Mouse (Mus musculus) forebrain, embryonic 15.5 days (tissue): ENCODE results near the gene Ccn5. TPM values are rescaled to one million over a fixed set of nuclear protein-coding genes. Genes with fewer than 3 reads are reported as not detected.

Experiments
- ATAC-seq: fragments of 200-750 bp; cut with Nextera tagmentation; replicated peaks from 2 replicates; pipeline ENCODE4 v1.8.0; 2017; ENCODE audit warnings: mild to moderate bottlenecking, moderate TSS enrichment, moderate library complexity
- H3K27ac ChIP-seq: fragments of 300-500 bp; sonication (generic); replicated peaks from 2 replicates; pipeline ENCODE4 v1.5.1; 2015; ENCODE audit warnings: mild to moderate bottlenecking, inconsistent platforms
- H3K27me3 ChIP-seq: fragments of 300-500 bp; sonication (generic); 2 replicates; pipeline ENCODE4 v1.6.1; 2015; ENCODE audit warnings: inconsistent platforms
- H3K36me3 ChIP-seq: fragments of 300-500 bp; sonication (generic); 2 replicates; pipeline ENCODE4 v1.6.1; 2015; ENCODE audit warnings: mild to moderate bottlenecking, inconsistent platforms
- H3K4me1 ChIP-seq: fragments of 300-500 bp; sonication (generic); 2 replicates; pipeline ENCODE4 v1.6.1; 2015; ENCODE audit warnings: inconsistent platforms
- H3K4me2 ChIP-seq: fragments of 300-500 bp; sonication (generic); replicated peaks from 2 replicates; pipeline ENCODE4 v1.6.1; 2015; ENCODE audit warnings: mild to moderate bottlenecking, inconsistent platforms
- H3K4me3 ChIP-seq: fragments of 300-500 bp; sonication (generic); 2 replicates; pipeline ENCODE4 v1.5.1; 2015; ENCODE audit warnings: mild to moderate bottlenecking, inconsistent platforms
- H3K9ac ChIP-seq: fragments of 300-500 bp; sonication (generic); replicated peaks from 2 replicates; pipeline ENCODE4 v1.6.1; 2015; ENCODE audit warnings: mild to moderate bottlenecking, inconsistent platforms
- H3K9me3 ChIP-seq: fragments of 300-500 bp; sonication (generic); 2 replicates; pipeline ENCODE4 v1.6.1; 2016; ENCODE audit warnings: inconsistent platforms
- WGBS: fragments of 180-500 bp; shearing (Covaris S2); methylation state at CpG from one replicate; pipeline ENCODE4 v1.1.7; 2015; ENCODE audit warnings: mixed read lengths; 5-methylcytosine and 5-hydroxymethylcytosine counted together
- polyA plus RNA-seq: library from polyadenylated mRNA; unstranded; fragments of >200 nt; fragmentation: Nextera tagmentation; extraction: Ambion mirVana; gene quantifications from 2 replicates; pipeline ENCODE4 v1.2.1, GENCODE M21; 2015

Gene Ccn5
- polyA plus RNA-seq, 1 experiment from 2014 or later = 0.25 TPM

- no peaks in the 10 kb centered on the region for H3K9me3 ChIP-seq
- no peak overlapping the region for H3K9ac ChIP-seq
- H3K27me3 ChIP-seq = peaks cover 59% of the 10 kb centered on the region
- ATAC-seq = no peak
- H3K4me1 ChIP-seq = peaks cover 9% of the 10 kb centered on the region
- H3K4me2 ChIP-seq = no peak overlapping the region
- no peaks in the 10 kb centered on the region for H3K36me3 ChIP-seq
- WGBS = 78% methylated on average over 6 of the region's 6 CpGs
- H3K27ac ChIP-seq = no peak overlapping the region
- H3K4me3 ChIP-seq = no peak overlapping the region
Observed at GRCm38 (mm10) chr2:163857233-163857632, 36.6 kb downstream of the Ccn5 start.

DNA sequence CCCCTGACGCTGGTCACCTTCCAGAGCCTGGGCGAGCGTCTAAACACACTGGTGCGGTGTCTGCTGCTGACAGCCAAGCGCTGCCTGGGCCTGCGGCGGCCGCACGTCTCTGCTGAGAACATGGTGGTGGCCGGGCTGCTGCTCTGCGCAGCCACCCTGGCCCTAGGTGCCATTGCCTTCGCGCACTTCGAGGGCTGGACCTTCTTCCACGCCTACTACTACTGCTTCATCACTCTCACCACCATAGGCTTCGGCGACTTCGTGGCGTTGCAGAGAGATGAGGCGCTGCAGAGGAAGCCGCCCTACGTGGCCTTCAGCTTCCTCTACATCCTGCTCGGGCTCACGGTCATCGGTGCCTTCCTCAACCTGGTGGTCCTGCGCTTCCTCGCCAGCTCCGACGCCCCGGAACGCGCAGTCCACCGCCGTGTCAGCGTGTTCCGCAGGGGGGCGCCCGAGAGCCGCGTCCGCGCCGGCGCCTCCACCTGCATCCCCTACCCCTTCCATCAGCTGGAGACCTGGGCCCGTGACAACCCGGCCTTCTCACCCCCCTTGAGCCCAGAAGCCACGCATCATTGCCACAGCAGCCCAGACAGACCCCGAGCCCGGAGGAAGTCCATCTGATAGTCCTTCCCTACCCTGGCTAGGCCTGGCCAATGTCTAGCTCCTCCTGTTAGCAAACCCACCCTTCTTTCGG is 37.7 kb downstream of the Ccn5 start:
- peak overlapping the region; percentile 17; the same call in 1 of the 2 replicates for H3K4me3 ChIP-seq
- no peak overlapping the region for H3K27ac ChIP-seq
- no peak overlapping the region; the same call in 1 of the 2 replicates for H3K9ac ChIP-seq
- H3K9me3 ChIP-seq = no peaks in the 10 kb centered on the region
- peaks cover 9% of the 10 kb centered on the region for H3K4me1 ChIP-seq
- peaks cover 50% of the 10 kb centered on the region for H3K27me3 ChIP-seq
- WGBS = 15% methylated on average over 50 of the region's 50 CpGs
- no peaks in the 10 kb centered on the region for H3K36me3 ChIP-seq
- peak overlapping the region; percentile 37 for H3K4me2 ChIP-seq
- ATAC-seq = peak; percentile 75

- Histone ChIP-seq H3K4me1 (peaks cover 9% of the 10 kb centered on the region), H3K4me3 (no peak overlapping the region), H3K27ac (no peak overlapping the region), H3K9me3 (no peaks in the 10 kb centered on the region), H3K27me3 (peaks cover 6% of the 10 kb centered on the region; the same call in 1 of the 2 replicates), H3K9ac (no peak overlapping the region), H3K4me2 (no peak overlapping the region), H3K36me3 (no peaks in the 10 kb centered on the region)
- whole genome bisulfite sequencing = 91% methylated on average over 5 of the region's 5 CpGs
- no peak for ATAC-seq
Observed at GRCm38 (mm10) chr2:163865311-163865710, 44.6 kb downstream of the Ccn5 start.

- Histone ChIP-seq H3K4me2 (no peak overlapping the region), H3K27me3 (peaks cover 12% of the 10 kb centered on the region; the same call in 1 of the 2 replicates), H3K4me3 (no peak overlapping the region), H3K9me3 (no peaks in the 10 kb centered on the region), H3K4me1 (peaks cover 13% of the 10 kb centered on the region), H3K27ac (no peak overlapping the region), H3K9ac (no peak overlapping the region), H3K36me3 (no peaks in the 10 kb centered on the region)
- ATAC-seq = no peak
- 91% methylated on average over 9 of the region's 9 CpGs for WGBS
Observed at GRCm38 (mm10) chr2:163866061-163866460, 45.4 kb downstream of the Ccn5 start.

DNA sequence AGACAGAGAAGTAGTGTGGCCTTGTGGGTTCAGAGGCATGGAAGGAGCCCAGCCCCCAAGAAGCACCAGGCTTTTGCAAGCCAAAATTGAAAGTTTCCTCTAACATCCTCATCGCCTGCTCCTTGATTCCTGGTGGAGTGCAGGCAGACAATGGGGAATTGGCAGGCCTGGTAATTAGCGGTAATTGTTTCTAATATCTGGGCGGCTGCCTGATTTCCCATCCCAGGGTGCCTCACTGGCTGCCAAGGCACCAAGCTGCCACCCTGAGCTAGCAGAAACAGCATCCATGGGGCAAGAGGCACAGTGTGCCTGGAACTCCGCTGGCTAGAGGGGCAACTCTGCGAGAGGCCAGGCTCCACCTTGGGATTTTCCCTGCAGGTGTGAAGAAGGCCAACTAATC is 49.1 kb downstream of the Ccn5 start:
- Histone ChIP-seq H3K27me3 (peaks cover 19% of the 10 kb centered on the region; the same call in 1 of the 2 replicates), H3K4me2 (no peak overlapping the region), H3K4me1 (peaks cover 15% of the 10 kb centered on the region), H3K9ac (no peak overlapping the region), H3K4me3 (no peak overlapping the region), H3K9me3 (no peaks in the 10 kb centered on the region), H3K27ac (no peak overlapping the region), H3K36me3 (no peaks in the 10 kb centered on the region)
- 30% methylated on average over 5 of the region's 5 CpGs for WGBS
- no peak; the same call in 1 of the 2 replicates for ATAC-seq

DNA sequence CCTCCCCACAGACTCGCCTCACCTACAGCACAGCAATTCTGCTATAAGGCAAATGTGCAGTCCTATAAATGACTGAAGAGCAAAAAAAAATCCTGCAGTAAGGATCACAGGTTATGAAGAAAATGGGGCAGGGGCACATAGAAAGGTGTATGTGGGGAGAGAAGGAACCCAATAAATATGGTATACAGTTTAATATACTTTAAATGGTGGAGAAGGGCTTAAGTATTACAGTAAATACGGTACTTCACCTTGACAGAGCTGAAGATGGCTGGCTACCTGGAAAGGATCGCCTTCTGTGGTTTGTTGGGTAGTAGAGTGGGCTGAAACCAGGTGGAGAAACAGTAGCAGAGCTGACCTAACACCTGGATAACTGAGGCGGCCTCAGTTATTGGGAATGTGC is 50.6 kb downstream of the Ccn5 start:
- WGBS = 73% methylated on average over 4 of the region's 4 CpGs
- Histone ChIP-seq H3K27ac (no peak overlapping the region), H3K9me3 (no peaks in the 10 kb centered on the region), H3K36me3 (no peaks in the 10 kb centered on the region), H3K4me1 (peaks cover 29% of the 10 kb centered on the region), H3K9ac (no peak overlapping the region), H3K4me2 (no peak overlapping the region), H3K4me3 (no peak overlapping the region), H3K27me3 (peaks cover 16% of the 10 kb centered on the region; the same call in 1 of the 2 replicates)
- no peak for ATAC-seq

GRCm38 (mm10) chr2:163871906-163872305 is 51.2 kb downstream of the Ccn5 start:
- no peak overlapping the region for H3K4me3 ChIP-seq
- whole genome bisulfite sequencing = 44% methylated on average over 3 of the region's 3 CpGs
- ATAC-seq = no peak
- peaks cover 34% of the 10 kb centered on the region for H3K4me1 ChIP-seq
- H3K9me3 ChIP-seq = no peaks in the 10 kb centered on the region
- peaks cover 16% of the 10 kb centered on the region; the same call in 1 of the 2 replicates for H3K27me3 ChIP-seq
- no peaks in the 10 kb centered on the region for H3K36me3 ChIP-seq
- no peak overlapping the region for H3K9ac ChIP-seq
- H3K4me2 ChIP-seq = no peak overlapping the region
- H3K27ac ChIP-seq = no peak overlapping the region

GRCm38 (mm10) chr2:163874877-163875276 is 54.2 kb downstream of the Ccn5 start:
- Histone ChIP-seq H3K27me3 (peaks cover 16% of the 10 kb centered on the region; the same call in 1 of the 2 replicates), H3K27ac (no peak overlapping the region), H3K4me3 (no peak overlapping the region), H3K9ac (no peak overlapping the region), H3K4me2 (no peak overlapping the region), H3K36me3 (no peaks in the 10 kb centered on the region), H3K9me3 (no peaks in the 10 kb centered on the region), H3K4me1 (peaks cover 30% of the 10 kb centered on the region)
- ATAC-seq = no peak
- WGBS = 20% methylated on average over 5 of the region's 5 CpGs

- H3K4me3 ChIP-seq = no peak overlapping the region
- no peak overlapping the region for H3K9ac ChIP-seq
- H3K36me3 ChIP-seq = no peaks in the 10 kb centered on the region
- no peak overlapping the region for H3K4me2 ChIP-seq
- peak; percentile 80 for ATAC-seq
- no peak overlapping the region for H3K27ac ChIP-seq
- 53% methylated on average over 7 of the region's 7 CpGs for WGBS
- peaks cover 25% of the 10 kb centered on the region for H3K4me1 ChIP-seq
- no peaks in the 10 kb centered on the region for H3K9me3 ChIP-seq
- peaks cover 11% of the 10 kb centered on the region; the same call in 1 of the 2 replicates for H3K27me3 ChIP-seq
Observed at GRCm38 (mm10) chr2:163875484-163875883, 54.8 kb downstream of the Ccn5 start.

DNA sequence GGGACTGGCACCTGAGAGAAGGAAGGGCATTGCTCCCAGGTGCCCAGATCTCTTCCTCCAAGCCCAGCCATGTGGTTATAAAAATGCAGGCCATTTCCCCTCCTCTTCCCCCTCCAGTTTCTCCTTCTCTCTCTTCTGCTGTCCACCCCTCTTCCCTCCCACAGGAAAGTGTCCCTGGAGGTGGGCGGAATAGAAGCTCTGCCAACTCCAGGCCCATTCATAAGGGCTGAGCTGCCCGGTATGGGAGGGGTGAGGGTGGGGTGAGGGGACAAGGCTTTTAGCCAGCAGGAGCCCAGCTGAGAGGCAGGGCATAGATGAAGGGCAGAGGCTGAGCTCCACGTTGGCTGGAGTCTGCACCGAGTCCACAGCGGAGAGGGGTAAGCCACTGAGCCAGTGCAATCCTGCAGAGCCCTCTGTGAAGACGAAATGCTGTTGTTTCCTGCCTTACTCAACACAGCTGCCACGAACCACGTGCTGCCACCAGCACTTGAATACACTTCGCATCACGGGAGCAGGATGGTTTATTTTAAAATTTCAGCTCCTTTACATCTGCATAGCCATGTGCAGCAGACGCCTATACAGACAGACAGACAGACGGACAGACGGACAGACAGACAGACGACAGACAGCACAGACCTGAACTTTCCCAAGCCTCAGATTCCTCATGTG is 56.3 kb downstream of the Ccn5 start:
- no peak overlapping the region for H3K9ac ChIP-seq
- peaks cover 22% of the 10 kb centered on the region for H3K4me1 ChIP-seq
- H3K9me3 ChIP-seq = no peaks in the 10 kb centered on the region
- 63% methylated on average over 14 of the region's 14 CpGs for WGBS
- no peaks in the 10 kb centered on the region for H3K27me3 ChIP-seq
- no peak overlapping the region for H3K27ac ChIP-seq
- no peak overlapping the region for H3K4me3 ChIP-seq
- H3K4me2 ChIP-seq = no peak overlapping the region
- no peaks in the 10 kb centered on the region for H3K36me3 ChIP-seq
- no peak for ATAC-seq

GRCm38 (mm10) chr2:163880891-163881290 is 60.2 kb downstream of the Ccn5 start:
- Histone ChIP-seq H3K4me1 (peaks cover 10% of the 10 kb centered on the region), H3K9ac (no peak overlapping the region), H3K4me2 (no peak overlapping the region), H3K27me3 (no peaks in the 10 kb centered on the region), H3K36me3 (no peaks in the 10 kb centered on the region), H3K4me3 (no peak overlapping the region), H3K27ac (no peak overlapping the region), H3K9me3 (no peaks in the 10 kb centered on the region)
- no peak for ATAC-seq
- 82% methylated on average over 6 of the region's 6 CpGs for WGBS
